Mouse (Mus musculus) stomach, postnatal 0 days (tissue): ENCODE results near the gene Abcg4. TPM values are rescaled to one million over a fixed set of nuclear protein-coding genes. Genes with fewer than 3 reads are reported as not detected.

Experiments used
- ATAC-seq: fragments of 200-750 bp; cut with Nextera tagmentation; 2 replicates; pipeline ENCODE4 v1.8.0; 2017; ENCODE audit not compliant: low FRiP score, low TSS enrichment
- DNase-seq: peaks from one replicate; pipeline ENCODE4 v3.0.0-alpha.2; 2016; ENCODE audit warnings: low spot score
- H3K27ac ChIP-seq: fragments of 300-500 bp; sonication (generic); replicated peaks from 2 replicates; pipeline ENCODE4 v1.5.1; 2014; ENCODE audit warnings: mild to moderate bottlenecking, control low read depth
- H3K27me3 ChIP-seq: fragments of 300-500 bp; sonication (generic); 2 replicates; pipeline ENCODE4 v1.6.1; 2014; ENCODE audit warnings: low read length; ENCODE audit not compliant: control insufficient read depth, insufficient read depth
- H3K36me3 ChIP-seq: fragments of 300-500 bp; sonication (generic); 2 replicates; pipeline ENCODE4 v1.6.1; 2014; ENCODE audit warnings: low read length, mixed read lengths; ENCODE audit not compliant: control insufficient read depth, insufficient read depth
- H3K4me1 ChIP-seq: fragments of 300-500 bp; sonication (generic); replicated peaks from 2 replicates; pipeline ENCODE4 v1.6.1; 2014; ENCODE audit warnings: antibody characterized with exemption; ENCODE audit not compliant: control insufficient read depth, insufficient read depth
- H3K4me2 ChIP-seq: fragments of 300-500 bp; sonication (generic); replicated peaks from 2 replicates; pipeline ENCODE4 v1.6.1; 2014; ENCODE audit warnings: low read depth, mild to moderate bottlenecking, control low read depth, moderate library complexity
- H3K4me3 ChIP-seq: fragments of 300-500 bp; sonication (generic); 2 replicates; pipeline ENCODE4 v1.5.1; 2014; ENCODE audit warnings: low read depth, low read length, control low read depth
- H3K9ac ChIP-seq: fragments of 300-500 bp; sonication (generic); 2 replicates; pipeline ENCODE4 v1.6.1; 2014; ENCODE audit warnings: mild to moderate bottlenecking, low read length, control low read depth, mixed read lengths
- H3K9me3 ChIP-seq: fragments of 300-500 bp; sonication (generic); 2 replicates; pipeline ENCODE4 v1.6.1; 2016; ENCODE audit warnings: low read length; ENCODE audit not compliant: control insufficient read depth
- CTCF ChIP-seq: IDR thresholded peaks from 2 replicates; pipeline ENCODE4 v1.5.1; 2016; ENCODE audit warnings: antibody characterized with exemption, low read depth, mild to moderate bottlenecking, moderate library complexity
- EP300 ChIP-seq: optimal IDR thresholded peaks from 2 replicates; pipeline ENCODE3; 2016; ENCODE audit warnings: antibody characterized with exemption
- WGBS: fragments of 180-500 bp; shearing (Covaris S2); extraction: QIAGEN DNeasy Blood & Tissue Kit; methylation state at CpG from one replicate; pipeline ENCODE4 v1.1.7; 2014; 5-methylcytosine and 5-hydroxymethylcytosine counted together
- polyA plus RNA-seq: library from polyadenylated mRNA; unstranded; fragments of >200 nt; fragmentation: Nextera tagmentation; extraction: Ambion mirVana; gene quantifications from 2 replicates; pipeline ENCODE4 v1.2.1, GENCODE M21; 2015

The Abcg4 gene
- polyA plus RNA-seq, 1 experiment from 2014 or later, result 1.4 TPM

- ATAC-seq (no peak), DNase-seq (no peak)
- no peaks in the 10 kb centered on the region for H3K9me3 ChIP-seq
- no peaks in the 10 kb centered on the region for H3K4me1 ChIP-seq
- no peak overlapping the region for H3K4me2 ChIP-seq
- H3K27me3 ChIP-seq, result no peaks in the 10 kb centered on the region
- H3K9ac ChIP-seq, result no peak overlapping the region
- TF ChIP-seq CTCF, result no peak
- TF ChIP-seq EP300, result no peak
- no peak overlapping the region for H3K4me3 ChIP-seq
- WGBS, result 16% methylated on average over 5 of the region's 5 CpGs
- no peak overlapping the region for H3K27ac ChIP-seq
- H3K36me3 ChIP-seq, result no peaks in the 10 kb centered on the region
Measured at GRCm38 (mm10) chr9:44254508-44255135, 33.8 kb downstream of the Abcg4 start.

- no peak for DNase-seq
- Histone ChIP-seq H3K36me3 (no peaks in the 10 kb centered on the region), H3K4me1 (no peaks in the 10 kb centered on the region), H3K27ac (no peak overlapping the region), H3K9ac (no peak overlapping the region), H3K9me3 (no peaks in the 10 kb centered on the region), H3K27me3 (no peaks in the 10 kb centered on the region), H3K4me3 (no peak overlapping the region), H3K4me2 (no peak overlapping the region)
- TF ChIP-seq CTCF (no peak), EP300 (no peak)
- 76% methylated on average over 6 of the region's 6 CpGs for WGBS
- ATAC-seq, result no peak
Measured at GRCm38 (mm10) chr9:44253441-44253840, 35.0 kb downstream of the Abcg4 start.

GRCm38 (mm10) chr9:44251314-44251713 is 37.1 kb downstream of the Abcg4 start, which contains the start of gene Pdzd3:
Pdzd3 (minus strand) TSS chr9:44251471.
- Histone ChIP-seq H3K4me2 (no peak within 1 kb of the TSS), H3K27ac (no peak within 1 kb of the TSS)

GRCm38 (mm10) chr9:44250445-44250844 is 38.0 kb downstream of the Abcg4 start:
- no peaks in the 10 kb centered on the region for H3K36me3 ChIP-seq
- no peak overlapping the region for H3K27ac ChIP-seq
- ATAC-seq, result no peak
- H3K27me3 ChIP-seq, result no peaks in the 10 kb centered on the region
- H3K9ac ChIP-seq, result no peak overlapping the region
- DNase-seq, result no peak
- H3K4me2 ChIP-seq, result no peak overlapping the region
- no peaks in the 10 kb centered on the region for H3K4me1 ChIP-seq
- 57% methylated on average over 4 of the region's 4 CpGs for WGBS
- no peak for TF ChIP-seq CTCF
- TF ChIP-seq EP300, result no peak
- H3K9me3 ChIP-seq, result no peaks in the 10 kb centered on the region
- H3K4me3 ChIP-seq, result no peak overlapping the region

More at GRCm38 (mm10) chr9:44251314-44251713, 37.1 kb downstream of the Abcg4 start, which contains the start of gene Pdzd3:
- no peaks in the 10 kb centered on the region for H3K4me1 ChIP-seq
- H3K36me3 ChIP-seq, result no peaks in the 10 kb centered on the region
- no peak within 1 kb of the TSS for H3K4me3 ChIP-seq
- no peak within 1 kb of the TSS for H3K9ac ChIP-seq
- no peaks in the 10 kb centered on the region for H3K27me3 ChIP-seq
- TF ChIP-seq CTCF (no peak), EP300 (no peak)
- ATAC-seq, result no peak
- DNase-seq, result no peak
- H3K9me3 ChIP-seq, result no peaks in the 10 kb centered on the region
- 78% methylated on average over 10 of the region's 10 CpGs for WGBS

GRCm38 (mm10) chr9:44249181-44250146 is 39.0 kb downstream of the Abcg4 start:
- DNase-seq (peak; percentile 80), ATAC-seq (peak; percentile 84)
- H3K4me3 ChIP-seq, result no peak overlapping the region
- TF ChIP-seq EP300, result no peak
- TF ChIP-seq CTCF, result peak; percentile 82
- 44% methylated on average over 26 of the region's 26 CpGs for WGBS
- 0 out of 2 replicates have a peak overlapping the region, but pooled peaks have one; percentile 11 for H3K4me2 ChIP-seq
- H3K9ac ChIP-seq, result no peak overlapping the region
- H3K9me3 ChIP-seq, result no peaks in the 10 kb centered on the region
- H3K36me3 ChIP-seq, result no peaks in the 10 kb centered on the region
- no peak overlapping the region for H3K27ac ChIP-seq
- no peaks in the 10 kb centered on the region for H3K27me3 ChIP-seq
- no peaks in the 10 kb centered on the region for H3K4me1 ChIP-seq
